Comparison of ENCODE assay signal across 26 mouse cellular contexts in genomic region chr4:155529294-155529693, GRCm38 (mm10). TPM values are rescaled to one million over a fixed set of nuclear protein-coding genes. Genes with fewer than 3 reads are reported as not detected.
A peak's percentile ranks its signal among the peaks of the same experiment; 100 is the strongest.
DNase-seq lines count a peak whose midpoint lies in the region; ATAC-seq and TF ChIP-seq lines count a peak whose summit lies in the region.
"Had no signal": no experiment of that assay in that cellular context is flagged by ENCODE, and none has a peak within 500 bp of the region (broad histone marks: within the 10 kb centered on the region; RNA-seq: fewer than 3 reads in every experiment).

No protein-coding gene starts in this region.

- H3K9me3 ChIP-seq in liver, postnatal 0 days (ENCODE audit: low read length), result no peaks in the 10 kb centered on the region
- H3K9me3 ChIP-seq: embryonic facial prominence, embryonic 12.5 days; embryonic facial prominence, embryonic 15.5 days; forebrain, embryonic 12.5 days; forebrain, embryonic 15.5 days; heart, embryonic 10.5 days; heart, embryonic 13.5 days; hindbrain, embryonic 12.5 days; hindbrain, embryonic 15.5 days had no signal

- no peak for TF ChIP-seq POLR2A in liver, adult 2 months (IDR thresholded peaks at IDR 0.05; ENCODE audit: extremely low read depth, insufficient read depth, low read length)

- peaks cover 28% of the 10 kb centered on the region for H3K36me3 ChIP-seq in liver, adult 2 months (ENCODE audit: control insufficient read depth, insufficient read depth, low read length)
- H3K36me3 ChIP-seq in liver, postnatal 0 days (replicated peaks; ENCODE audit: insufficient read depth, low read length), result peaks cover 38% of the 10 kb centered on the region

- no peak overlapping the region for H3K27ac ChIP-seq in liver, adult 2 months (replicated peaks; ENCODE audit: insufficient read depth, low read depth, low read length)
- H3K27ac ChIP-seq in liver, postnatal 0 days (ENCODE audit: low read depth), result no peak overlapping the region
- H3K27ac ChIP-seq: embryonic facial prominence, embryonic 12.5 days; embryonic facial prominence, embryonic 15.5 days; forebrain, embryonic 12.5 days; forebrain, embryonic 15.5 days; gastrocnemius, adult 2 months; heart, adult 2 months; heart, embryonic 10.5 days; heart, embryonic 13.5 days; hindbrain, embryonic 12.5 days; hindbrain, embryonic 15.5 days had no signal

- no peak for TF ChIP-seq CTCF in liver, adult 2 months (IDR thresholded peaks at IDR 0.05; ENCODE audit: low read depth, low read length)
- no peak for TF ChIP-seq CTCF in liver, postnatal 0 days (IDR thresholded peaks at IDR 0.05; ENCODE audit: low read depth)

- peaks cover 3% of the 10 kb centered on the region for H3K4me1 ChIP-seq in liver, adult 2 months (ENCODE audit: control insufficient read depth, insufficient read depth, low read length)
- no peaks in the 10 kb centered on the region for H3K4me1 ChIP-seq in liver, postnatal 0 days (ENCODE audit: insufficient read depth)
- H3K4me1 ChIP-seq: embryonic facial prominence, embryonic 12.5 days; embryonic facial prominence, embryonic 15.5 days; forebrain, embryonic 12.5 days; forebrain, embryonic 15.5 days; heart, embryonic 10.5 days; hindbrain, embryonic 12.5 days; hindbrain, embryonic 15.5 days had no signal

- no peaks in the 10 kb centered on the region for H3K27me3 ChIP-seq in liver, adult 2 months (ENCODE audit: control insufficient read depth, insufficient read depth, low read length)
- H3K27me3 ChIP-seq in liver, postnatal 0 days (ENCODE audit: insufficient read depth, low read length), result no peaks in the 10 kb centered on the region
- H3K27me3 ChIP-seq: embryonic facial prominence, embryonic 12.5 days; embryonic facial prominence, embryonic 15.5 days; forebrain, embryonic 12.5 days; forebrain, embryonic 15.5 days; heart, embryonic 13.5 days; hindbrain, embryonic 12.5 days; hindbrain, embryonic 15.5 days had no signal

- ATAC-seq in liver, postnatal 0 days, result no peak
- ATAC-seq in granulocyte monocyte progenitor cell, adult 5-6 weeks (replicated peaks; ENCODE audit: poor library complexity, severe bottlenecking), result peak; percentile 70
- ATAC-seq in monocyte, adult 5-6 weeks (replicated peaks; ENCODE audit: insufficient number of reproducible peaks, low FRiP score, low TSS enrichment, poor library complexity, severe bottlenecking), result peak; percentile 75; the same call in 1 of the 2 replicates
- ATAC-seq in erythroid progenitor cell, adult 5-6 weeks (replicated peaks; ENCODE audit: low FRiP score, poor library complexity, severe bottlenecking), result no peak
- ATAC-seq: CD4-positive, CD25-positive, alpha-beta regulatory T cell, adult 4 months; forebrain, embryonic 15.5 days had no signal

- WGBS in liver, adult 2 months, result 88% methylated on average over 3 of the region's 3 CpGs
- 61% methylated on average over 3 of the region's 3 CpGs for WGBS in liver, postnatal 0 days (ENCODE audit: insufficient replicate concordance)

- no peak overlapping the region for H3K4me2 ChIP-seq in liver, postnatal 0 days (ENCODE audit: low read depth, low read length)
- H3K4me2 ChIP-seq: embryonic facial prominence, embryonic 12.5 days; embryonic facial prominence, embryonic 15.5 days; forebrain, embryonic 12.5 days; forebrain, embryonic 15.5 days; heart, embryonic 13.5 days; hindbrain, embryonic 12.5 days; hindbrain, embryonic 15.5 days had no signal

- peaks cover 16% of the 10 kb centered on the region for H3K79me2 ChIP-seq in liver, adult 2 months (ENCODE audit: control insufficient read depth, insufficient read depth, low read length)

- peak; percentile 16 for DNase-seq in liver, adult 2 months (ENCODE audit: extremely low read depth, low read depth, low spot score)
- no peak for DNase-seq in liver, postnatal 0 days
- DNase-seq in frontal cortex, postnatal 36 days (ENCODE audit: low spot score in 2 of 2), result no peak
- no peak for DNase-seq in urinary bladder, adult 2 months (ENCODE audit: low spot score)
- DNase-seq: adrenal gland, adult 2 months; adrenal gland, postnatal 14 days; cerebellum, adult 11 months; cerebellum, adult 2 months; cerebellum, adult 9-11 months; cerebellum, postnatal 25 days; gastrocnemius, adult 2 months; gastrocnemius, postnatal 14 days; heart, adult 2 months; heart, postnatal 14 days had no signal

- H3K9ac ChIP-seq in liver, adult 2 months (ENCODE audit: low read depth, low read length), result no peak overlapping the region
- no peak overlapping the region for H3K9ac ChIP-seq in liver, postnatal 0 days (replicated peaks)
- H3K9ac ChIP-seq: embryonic facial prominence, embryonic 12.5 days; embryonic facial prominence, embryonic 15.5 days; forebrain, embryonic 12.5 days; forebrain, embryonic 15.5 days; heart, embryonic 13.5 days; hindbrain, embryonic 12.5 days; hindbrain, embryonic 15.5 days had no signal

- H3K4me3 ChIP-seq in liver, adult 2 months (ENCODE audit: insufficient read depth, low read depth, low read length), result no peak overlapping the region
- no peak overlapping the region for H3K4me3 ChIP-seq in liver, postnatal 0 days (ENCODE audit: low read depth, low read length)
- H3K4me3 ChIP-seq: embryonic facial prominence, embryonic 12.5 days; embryonic facial prominence, embryonic 15.5 days; forebrain, embryonic 12.5 days; forebrain, embryonic 15.5 days; gastrocnemius, adult 2 months; heart, adult 2 months; heart, embryonic 10.5 days; heart, embryonic 13.5 days; hindbrain, embryonic 12.5 days; hindbrain, embryonic 15.5 days had no signal

- no peak for TF ChIP-seq EP300 in liver, postnatal 0 days (IDR thresholded peaks at IDR 0.05; ENCODE audit: low read depth)

RNA-seq across cellular contexts. Expression of gene Nadk, which starts 32.9 kb away (rescaled TPM):
- 163 and 201 TPM in 2 replicates for total RNA-seq in liver, adult 2 months (2014; rRNA removed)
- polyA plus RNA-seq in liver, adult 2 months (2012; rRNA removed), result 196 and 218 TPM in 2 replicates
- polyA plus RNA-seq in liver, postnatal 0 days (2015; fragmentation: Nextera tagmentation; extraction: Ambion mirVana), result 50.1 and 55.5 TPM in 2 replicates
- total RNA-seq in granulocyte monocyte progenitor cell, adult 5-6 weeks (2014; fragmentation: Nextera tagmentation), result 70.8 and 90.6 TPM in 2 replicates
- total RNA-seq in granulocyte monocyte progenitor cell, adult 5-6 weeks (2017), result 74.1 and 76.1 TPM in 2 replicates
- total RNA-seq in monocyte, adult 5-6 weeks (2017), result 392 to 513 TPM (median 506 TPM) in 3 replicates
- 25.9 and 26.0 TPM in 2 replicates for total RNA-seq in erythroid progenitor cell, adult 5-6 weeks (2015; ENCODE audit: low replicate concordance)
- total RNA-seq in erythroid progenitor cell, adult 5-6 weeks (2017; ENCODE audit: low replicate concordance), result 9.9 and 12.9 TPM in 2 replicates
- 110 and 118 TPM in 2 replicates for polyA plus RNA-seq in urinary bladder, adult 2 months (2012; rRNA removed)

RNA-seq across cellular contexts. Expression of gene Gnb1, which starts 38.1 kb away (rescaled TPM):
- 26.5 and 40.1 TPM in 2 replicates for total RNA-seq in liver, adult 2 months (2014; rRNA removed)
- 140 and 143 TPM in 2 replicates for polyA plus RNA-seq in liver, adult 2 months (2012; rRNA removed)
- polyA plus RNA-seq in liver, postnatal 0 days (2015; fragmentation: Nextera tagmentation; extraction: Ambion mirVana), result 80.9 and 88.4 TPM in 2 replicates
- total RNA-seq in granulocyte monocyte progenitor cell, adult 5-6 weeks (2014; fragmentation: Nextera tagmentation), result 220 and 223 TPM in 2 replicates
- 135 and 137 TPM in 2 replicates for total RNA-seq in granulocyte monocyte progenitor cell, adult 5-6 weeks (2017)
- total RNA-seq in monocyte, adult 5-6 weeks (2017), result 150 to 269 TPM (median 199 TPM) in 3 replicates
- total RNA-seq in erythroid progenitor cell, adult 5-6 weeks (2015; ENCODE audit: low replicate concordance), result 95.2 and 108 TPM in 2 replicates
- total RNA-seq in erythroid progenitor cell, adult 5-6 weeks (2017; ENCODE audit: low replicate concordance), result 24.6 and 31.3 TPM in 2 replicates
- polyA plus RNA-seq in urinary bladder, adult 2 months (2012; rRNA removed), result 328 and 338 TPM in 2 replicates

Comparison
In these comparisons a context has a peak if more than half of its experiments do, and no peak if none do; other contexts are left out.
1. ATAC-seq: peak in granulocyte monocyte progenitor cell, adult 5-6 weeks (single experiment) and monocyte, adult 5-6 weeks (single experiment); none in liver, postnatal 0 days (single experiment) and erythroid progenitor cell, adult 5-6 weeks (single experiment).